Mouse (Mus musculus) kidney, postnatal 0 days (tissue): ENCODE data around the gene Phb. TPM values are rescaled to one million over a fixed set of nuclear protein-coding genes. Genes with fewer than 3 reads are reported as not detected.

Source experiments
- ATAC-seq: fragments of 200-750 bp; cut with Nextera tagmentation; replicated peaks from 2 replicates; pipeline ENCODE4 v1.8.0; 2017; ENCODE audit warnings: low read depth, moderate number of reproducible peaks, moderate TSS enrichment, moderate library complexity; ENCODE audit not compliant: low FRiP score
- DNase-seq: peaks from one replicate; pipeline ENCODE4 v3.0.0-alpha.2; 2016; ENCODE audit warnings: low spot score
- H3K27ac ChIP-seq: fragments of 300-500 bp; sonication (generic); 2 replicates; pipeline ENCODE4 v1.5.1; 2014; ENCODE audit warnings: mild to moderate bottlenecking
- H3K27me3 ChIP-seq: fragments of 300-500 bp; sonication (generic); 2 replicates; pipeline ENCODE4 v1.6.1; 2014; ENCODE audit warnings: low read length, mixed read lengths; ENCODE audit not compliant: insufficient read depth
- H3K36me3 ChIP-seq: fragments of 300-500 bp; sonication (generic); 2 replicates; pipeline ENCODE4 v1.6.1; 2014; ENCODE audit warnings: low read length, mixed read lengths; ENCODE audit not compliant: insufficient read depth
- H3K4me1 ChIP-seq: fragments of 300-500 bp; sonication (generic); replicated peaks from 2 replicates; pipeline ENCODE4 v1.6.1; 2014; ENCODE audit warnings: antibody characterized with exemption, low read length, mixed read lengths; ENCODE audit not compliant: insufficient read depth
- H3K4me2 ChIP-seq: fragments of 300-500 bp; sonication (generic); 2 replicates; pipeline ENCODE4 v1.6.1; 2014; ENCODE audit warnings: mild to moderate bottlenecking, low read length, moderate library complexity, mixed read lengths
- H3K4me3 ChIP-seq: fragments of 300-500 bp; sonication (generic); replicated peaks from 2 replicates; pipeline ENCODE4 v1.5.1; 2014; ENCODE audit warnings: low read depth, low read length
- H3K9ac ChIP-seq: fragments of 300-500 bp; sonication (generic); 2 replicates; pipeline ENCODE4 v1.6.1; 2014; ENCODE audit warnings: low read depth, low read length
- H3K9me3 ChIP-seq: fragments of 300-500 bp; sonication (generic); replicated peaks from 2 replicates; pipeline ENCODE4 v1.6.1; 2016; ENCODE audit warnings: low read length, inconsistent platforms, mixed read lengths
- CTCF ChIP-seq: IDR thresholded peaks from 2 replicates; pipeline ENCODE4 v1.5.1; 2016; ENCODE audit warnings: antibody characterized with exemption, low read depth, mild to moderate bottlenecking, moderate library complexity
- WGBS: fragments of 180-500 bp; shearing (Covaris S2); extraction: QIAGEN DNeasy Blood & Tissue Kit; methylation state at CpG from one replicate; pipeline ENCODE4 v1.1.7; 2014; 5-methylcytosine and 5-hydroxymethylcytosine counted together
- polyA plus RNA-seq: library from polyadenylated mRNA; unstranded; fragments of >200 nt; fragmentation: Nextera tagmentation; extraction: Ambion mirVana; gene quantifications from 2 replicates; pipeline ENCODE4 v1.2.1, GENCODE M21; 2015

Gene Phb
- polyA plus RNA-seq, 1 experiment from 2014 or later = 318 TPM

DNA sequence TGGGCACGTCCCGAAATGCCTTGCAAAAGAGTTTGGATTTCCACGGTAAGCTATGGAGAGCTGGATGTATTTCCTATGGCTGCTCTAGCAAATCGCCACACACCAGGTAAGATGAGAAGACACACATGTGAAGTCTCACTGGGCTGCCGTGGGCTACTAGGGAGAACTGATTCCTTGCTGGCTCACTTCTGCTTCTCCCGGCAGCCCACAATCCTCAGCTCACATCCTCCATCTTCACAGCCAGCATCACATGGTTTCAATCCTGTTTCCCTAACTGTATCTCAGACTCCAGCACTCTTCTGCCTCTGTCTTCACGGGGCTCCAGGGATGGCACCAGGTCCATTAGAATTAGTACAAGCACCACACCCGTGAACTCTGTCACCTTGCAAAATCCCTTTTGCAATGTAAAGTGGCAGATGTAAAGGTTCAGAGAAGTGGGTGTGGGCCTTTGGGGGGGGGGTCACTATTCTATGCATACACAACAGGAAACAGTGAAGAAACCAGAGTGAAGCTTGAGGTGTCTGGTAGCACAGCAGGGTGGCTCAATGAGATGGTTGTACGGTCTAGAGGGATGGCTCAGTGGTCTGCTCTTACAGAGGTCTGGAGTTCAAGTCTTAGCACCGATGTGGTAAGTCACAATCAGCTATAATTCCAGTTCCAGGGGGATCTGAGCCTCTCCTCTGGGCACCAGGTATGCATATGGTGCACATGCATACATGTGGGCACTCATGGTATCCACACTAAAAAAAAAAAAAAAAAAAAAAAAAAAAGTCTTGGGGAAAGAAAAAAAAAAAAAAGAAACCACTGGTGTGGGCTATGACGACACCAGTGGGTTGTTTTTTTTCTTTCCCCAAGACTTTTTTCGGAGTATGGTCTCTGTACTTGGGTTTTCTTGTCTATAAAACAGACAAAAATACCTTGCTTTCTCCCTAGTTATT lies 37.5 kb downstream of the Phb start:
- WGBS = 88% methylated on average over 12 of the region's 12 CpGs
- ATAC-seq = no peak
- no peak overlapping the region for H3K27ac ChIP-seq

DNA sequence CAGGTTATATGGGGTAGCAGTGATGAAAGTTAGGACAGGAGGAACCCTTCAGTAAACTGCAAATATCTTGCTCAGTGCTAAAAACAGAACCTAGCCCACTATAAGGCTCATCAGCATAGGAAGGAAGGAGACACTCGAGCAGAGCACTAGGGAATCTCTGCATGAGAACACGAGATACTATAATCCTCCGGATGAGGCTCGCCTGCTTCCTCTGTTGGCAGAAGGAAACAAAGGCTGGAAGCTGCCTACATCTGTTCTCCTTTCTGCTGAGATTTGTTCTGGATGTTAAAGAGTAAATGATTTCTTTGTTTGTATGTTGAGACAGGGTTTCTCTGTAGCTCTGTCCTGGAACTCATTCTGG lies 38.2 kb downstream of the Phb start:
- 63% methylated on average over 4 of the region's 4 CpGs for WGBS
- DNase-seq = peak; percentile 8

More for the DNA sequence above, 37.5 kb downstream of the Phb start:
- TF ChIP-seq CTCF = no peak
- Histone ChIP-seq H3K36me3 (no peaks in the 10 kb centered on the region), H3K27me3 (no peaks in the 10 kb centered on the region), H3K9ac (no peak overlapping the region), H3K4me1 (no peaks in the 10 kb centered on the region), H3K4me3 (no peak overlapping the region), H3K9me3 (no peaks in the 10 kb centered on the region), H3K4me2 (no peak overlapping the region)
- DNase-seq = no peak

DNA sequence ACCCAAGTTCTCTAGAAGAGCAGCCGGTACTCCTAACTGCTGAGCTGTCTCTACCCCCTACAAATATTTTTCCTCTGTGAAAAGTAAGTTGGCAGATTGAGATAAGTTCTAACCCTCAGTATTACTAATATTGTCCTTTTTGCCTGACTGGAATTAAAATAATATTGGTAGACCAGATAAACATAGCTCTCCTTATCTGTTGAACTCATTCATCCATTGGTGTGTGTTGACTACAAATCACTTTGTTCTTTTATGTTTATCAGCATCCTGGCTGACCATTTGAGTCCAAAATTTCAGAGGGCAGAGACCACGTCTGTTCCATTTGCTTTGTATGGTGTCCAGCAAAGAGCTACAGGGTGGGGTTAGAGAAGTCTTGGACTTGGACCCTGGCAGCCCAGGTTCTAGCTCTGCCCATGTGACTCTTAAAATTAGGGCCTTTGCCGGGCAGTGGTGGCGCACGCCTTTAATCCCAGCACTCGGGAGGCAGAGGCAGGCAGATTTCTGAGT lies 42.8 kb downstream of the Phb start:
- Histone ChIP-seq H3K9me3 (no peaks in the 10 kb centered on the region), H3K36me3 (no peaks in the 10 kb centered on the region), H3K9ac (no peak overlapping the region), H3K4me1 (no peaks in the 10 kb centered on the region; the same call in 1 of the 2 replicates), H3K4me3 (no peak overlapping the region), H3K27me3 (no peaks in the 10 kb centered on the region), H3K27ac (no peak overlapping the region), H3K4me2 (no peak overlapping the region)
- WGBS = 95% methylated on average over 6 of the region's 6 CpGs
- ATAC-seq (no peak), DNase-seq (no peak)
- TF ChIP-seq CTCF = no peak

More for the DNA sequence above, 38.2 kb downstream of the Phb start:
- Histone ChIP-seq H3K4me3 (no peak overlapping the region), H3K27me3 (no peaks in the 10 kb centered on the region), H3K4me1 (no peaks in the 10 kb centered on the region), H3K9ac (no peak overlapping the region), H3K27ac (no peak overlapping the region), H3K4me2 (no peak overlapping the region), H3K9me3 (no peaks in the 10 kb centered on the region), H3K36me3 (no peaks in the 10 kb centered on the region)
- no peak for TF ChIP-seq CTCF
- no peak for ATAC-seq

DNA sequence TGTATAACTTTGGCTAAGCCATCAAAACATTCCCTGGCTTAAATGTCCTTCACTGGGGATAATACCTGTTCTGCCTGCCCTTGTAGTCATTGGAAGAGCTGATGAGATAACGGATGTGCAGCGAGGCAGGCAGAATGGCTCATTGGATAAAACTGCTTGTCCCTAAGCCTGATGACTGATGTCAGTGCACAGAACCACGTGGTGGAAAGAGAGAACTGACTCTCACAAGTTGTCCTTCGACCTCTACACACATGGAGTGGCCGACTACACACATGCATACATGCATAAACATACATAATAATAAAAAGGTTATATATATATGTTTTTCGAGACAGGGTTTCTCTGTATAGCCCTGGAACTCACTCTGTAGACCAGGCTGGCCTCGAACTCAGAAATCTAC lies 43.7 kb downstream of the Phb start:
- no peaks in the 10 kb centered on the region; the same call in 1 of the 2 replicates for H3K4me1 ChIP-seq
- 84% methylated on average over 7 of the region's 7 CpGs for WGBS

DNA sequence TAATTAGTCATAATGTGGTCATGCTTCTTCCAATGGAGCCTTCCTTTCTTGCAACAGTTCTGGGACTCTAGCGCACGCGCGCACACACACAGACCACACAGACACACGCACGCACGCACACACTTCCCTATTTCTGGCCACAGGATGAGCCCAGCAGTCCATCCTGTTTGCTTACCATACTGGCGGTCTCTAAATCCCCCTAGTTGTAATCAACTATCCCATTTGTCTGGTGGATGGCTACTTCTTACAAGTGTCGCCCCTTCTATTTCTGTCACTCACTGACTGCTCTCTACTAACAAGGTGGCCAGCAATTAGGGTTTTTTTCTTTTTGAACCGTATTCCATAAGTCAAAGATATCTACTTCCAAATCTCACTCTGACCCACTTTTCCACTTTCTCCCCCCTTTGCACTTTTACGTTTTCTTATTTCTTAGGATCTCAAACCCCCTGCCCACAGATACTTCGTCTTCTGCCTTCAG lies 45.4 kb downstream of the Phb start:
- Histone ChIP-seq H3K36me3 (no peaks in the 10 kb centered on the region), H3K4me3 (peak overlapping the region; percentile 86), H3K4me1 (no peaks in the 10 kb centered on the region; the same call in 1 of the 2 replicates), H3K9ac (peak overlapping the region; percentile 98), H3K27me3 (no peaks in the 10 kb centered on the region), H3K4me2 (peak overlapping the region; percentile 72), H3K27ac (peak overlapping the region; percentile 98), H3K9me3 (no peaks in the 10 kb centered on the region)
- DNase-seq (peak; percentile 66), ATAC-seq (peak; percentile 40; the same call in 1 of the 2 replicates)
- WGBS = 20% methylated on average over 12 of the region's 12 CpGs
- no peak for TF ChIP-seq CTCF

More for the DNA sequence above, 43.7 kb downstream of the Phb start:
- H3K27me3 ChIP-seq = no peaks in the 10 kb centered on the region
- TF ChIP-seq CTCF = no peak
- ATAC-seq (no peak), DNase-seq (no peak)
- no peaks in the 10 kb centered on the region for H3K36me3 ChIP-seq
- H3K4me2 ChIP-seq = no peak overlapping the region
- H3K27ac ChIP-seq = no peak overlapping the region
- no peak overlapping the region for H3K9ac ChIP-seq
- H3K9me3 ChIP-seq = no peaks in the 10 kb centered on the region
- no peak overlapping the region for H3K4me3 ChIP-seq

DNA sequence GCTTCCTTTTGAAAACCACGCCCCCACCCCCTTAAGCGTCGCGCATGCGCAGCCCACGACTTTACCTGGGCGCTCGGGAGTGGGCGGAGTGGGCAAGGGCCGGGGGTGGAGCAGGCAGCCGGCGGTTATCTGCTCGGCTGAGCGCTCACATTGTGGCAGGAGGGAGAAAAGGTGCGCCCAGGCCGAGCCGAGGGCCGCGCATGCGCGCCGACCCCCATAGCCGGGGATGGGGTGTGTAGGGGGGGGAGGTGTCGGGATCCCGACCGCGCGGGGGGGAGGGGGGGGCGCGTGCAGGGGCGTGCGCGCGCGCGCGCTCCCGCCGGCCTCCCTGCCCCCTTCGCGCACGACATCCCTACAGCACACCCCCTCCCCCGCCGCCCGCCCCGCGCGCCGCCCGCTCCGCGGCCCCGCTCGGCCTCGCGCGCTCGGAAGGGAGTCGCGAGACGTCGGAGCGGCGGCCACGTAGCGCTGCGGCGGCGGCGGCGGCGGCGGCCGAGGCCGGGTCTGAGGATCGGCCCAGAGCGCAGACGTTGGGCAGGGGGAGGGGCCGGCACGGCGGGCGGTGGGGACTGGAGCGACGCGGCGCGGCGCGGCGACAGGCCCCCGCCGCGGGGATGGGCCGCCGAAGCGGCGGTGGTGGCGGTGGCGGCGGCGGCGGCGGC lies 45.9 kb downstream of the Phb start, which contains the start of gene Zfp652:
Gene Zfp652 (plus strand): TSS at position 111 of the 662 bp plus-strand sequence.
- ATAC-seq = peak; percentile 90
- 0% methylated on average over 37 of the region's 103 CpGs for WGBS
- H3K9ac ChIP-seq = peak within 1 kb of the TSS; percentile 98

More for the DNA sequence above, 45.9 kb downstream of the Phb start, which contains the start of gene Zfp652:
- H3K27me3 ChIP-seq = no peaks in the 10 kb centered on the region
- TF ChIP-seq CTCF = no peak
- peak within 1 kb of the TSS; percentile 86 for H3K4me3 ChIP-seq
- H3K4me2 ChIP-seq = peak within 1 kb of the TSS; percentile 72
- H3K4me1 ChIP-seq = no peaks in the 10 kb centered on the region; the same call in 1 of the 2 replicates
- H3K36me3 ChIP-seq = no peaks in the 10 kb centered on the region
- H3K9me3 ChIP-seq = no peaks in the 10 kb centered on the region
- peak within 1 kb of the TSS; percentile 98 for H3K27ac ChIP-seq
- DNase-seq = peak; percentile 89
